Mouse (Mus musculus): ENCODE data around the gene Hgf. TPM values are rescaled to one million over a fixed set of nuclear protein-coding genes. Genes with fewer than 3 reads are reported as not detected.

Hgf gene
- total RNA-seq, 1 experiment from 2014 or later, result 22.6 TPM

Other genes starting within 250 kb of the Hgf start
- gene Gm28710, start 238.3 kb downstream of the Hgf start, total RNA-seq (2017), result not detected in 2 replicates

All from common myeloid progenitor, adult 5-6 weeks (primary cell).